Mouse (Mus musculus) cortical plate, adult 2 months (tissue): ENCODE measurements around the gene Gm19684.

ENCODE experiments used
- CTCF ChIP-seq: fragments of 200-500 bp; IDR thresholded peaks from 2 replicates; pipeline ENCODE4 v1.5.1; 2011; ENCODE audit warnings: mild to moderate bottlenecking, control low read depth, low read length; ENCODE audit not compliant: insufficient read depth; ENCODE audit errors: extremely low read depth
- POLR2A ChIP-seq: fragments of 200-500 bp; IDR thresholded peaks from 2 replicates; pipeline ENCODE4 v1.6.1; 2011; ENCODE audit warnings: mild to moderate bottlenecking, low read length, control low read depth; ENCODE audit not compliant: insufficient read depth; ENCODE audit errors: extremely low read depth

DNA sequence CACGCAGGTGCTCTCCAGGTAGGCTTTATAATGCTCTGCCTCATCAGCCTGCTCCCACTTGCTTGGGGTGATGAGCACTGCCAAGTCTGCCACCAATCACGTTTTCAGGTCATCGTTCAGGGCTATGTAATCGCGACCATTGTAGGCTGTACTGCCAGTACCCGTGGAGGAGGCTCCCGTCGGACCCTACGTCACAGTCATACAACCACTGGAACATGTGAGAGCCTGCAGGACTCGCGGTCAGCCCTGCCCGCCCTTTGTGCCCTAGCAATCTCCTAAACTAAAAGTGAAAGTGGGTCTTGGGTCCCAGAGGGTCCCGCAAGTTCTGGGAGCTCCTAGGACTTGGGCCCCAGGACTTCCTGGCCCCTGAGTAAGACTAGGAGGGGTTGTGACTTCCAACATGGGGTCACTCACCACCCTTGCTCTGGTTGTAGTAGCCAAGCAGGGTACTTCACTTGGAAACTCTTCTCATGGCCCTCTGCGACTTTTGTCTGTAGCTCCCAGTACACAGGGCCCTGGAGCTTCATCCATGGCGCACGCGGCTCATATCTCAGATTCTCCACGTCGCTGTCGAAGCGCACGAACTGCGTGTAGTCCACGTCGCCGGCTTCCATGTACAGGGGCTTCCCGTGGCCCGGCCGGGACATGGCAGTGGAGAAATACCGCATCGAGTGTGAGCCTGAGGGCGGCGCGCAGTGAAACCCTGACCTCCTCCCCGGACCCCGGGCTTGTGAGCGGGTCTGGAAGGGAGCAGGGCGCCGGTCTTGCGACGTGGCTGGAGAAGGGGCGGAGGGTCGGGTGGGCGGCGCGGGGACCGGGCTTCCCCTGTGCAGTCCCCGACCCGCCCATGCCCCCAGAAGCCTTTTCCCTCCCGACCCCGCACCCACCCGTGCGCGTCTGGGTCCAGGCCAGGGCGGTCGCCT is 39.9 kb downstream of the Gm19684 start:
- TF ChIP-seq CTCF (no peak), POLR2A (no peak)
